Mouse (Mus musculus) forebrain, embryonic 10.5 days (tissue): ENCODE measurements around the gene Zfp740. TPM values are rescaled to one million over a fixed set of nuclear protein-coding genes. Genes with fewer than 3 reads are reported as not detected.

Experiments used
- DNase-seq: peaks from one replicate; pipeline ENCODE4 v3.0.0-alpha.2; 2017; ENCODE audit warnings: low spot score; ENCODE audit errors: extremely low spot score
- H3K27ac ChIP-seq: fragments of 300-500 bp; sonication (generic); 2 replicates; pipeline ENCODE4 v1.5.1; 2016; ENCODE audit warnings: mild to moderate bottlenecking
- H3K27me3 ChIP-seq: fragments of 300-500 bp; sonication (generic); 2 replicates; pipeline ENCODE4 v1.6.1; 2016; ENCODE audit warnings: mild to moderate bottlenecking; ENCODE audit not compliant: poor library complexity, severe bottlenecking
- H3K36me3 ChIP-seq: fragments of 300-500 bp; sonication (generic); replicated peaks from 2 replicates; pipeline ENCODE4 v1.6.1; 2016; ENCODE audit warnings: mild to moderate bottlenecking, moderate library complexity
- H3K4me1 ChIP-seq: fragments of 300-500 bp; sonication (generic); 2 replicates; pipeline ENCODE4 v1.6.1; 2016
- H3K4me3 ChIP-seq: fragments of 300-500 bp; sonication (generic); 2 replicates; pipeline ENCODE4 v1.5.1; 2016; ENCODE audit warnings: mild to moderate bottlenecking, moderate library complexity
- H3K9me3 ChIP-seq: fragments of 300-500 bp; sonication (generic); 2 replicates; pipeline ENCODE4 v1.6.1; 2016; ENCODE audit warnings: mild to moderate bottlenecking, moderate library complexity
- WGBS: fragments of 180-500 bp; shearing (Covaris S2); methylation state at CpG from one replicate; pipeline ENCODE4 v1.1.7; 2016; 5-methylcytosine and 5-hydroxymethylcytosine counted together
- polyA plus RNA-seq: library from polyadenylated mRNA; unstranded; fragments of >200 nt; fragmentation: Nextera tagmentation; extraction: Ambion mirVana; gene quantifications from 2 replicates; pipeline ENCODE4 v1.2.1, GENCODE M21; 2016

The Zfp740 gene
- polyA plus RNA-seq, 1 experiment from 2014 or later: 71.7 TPM

DNA sequence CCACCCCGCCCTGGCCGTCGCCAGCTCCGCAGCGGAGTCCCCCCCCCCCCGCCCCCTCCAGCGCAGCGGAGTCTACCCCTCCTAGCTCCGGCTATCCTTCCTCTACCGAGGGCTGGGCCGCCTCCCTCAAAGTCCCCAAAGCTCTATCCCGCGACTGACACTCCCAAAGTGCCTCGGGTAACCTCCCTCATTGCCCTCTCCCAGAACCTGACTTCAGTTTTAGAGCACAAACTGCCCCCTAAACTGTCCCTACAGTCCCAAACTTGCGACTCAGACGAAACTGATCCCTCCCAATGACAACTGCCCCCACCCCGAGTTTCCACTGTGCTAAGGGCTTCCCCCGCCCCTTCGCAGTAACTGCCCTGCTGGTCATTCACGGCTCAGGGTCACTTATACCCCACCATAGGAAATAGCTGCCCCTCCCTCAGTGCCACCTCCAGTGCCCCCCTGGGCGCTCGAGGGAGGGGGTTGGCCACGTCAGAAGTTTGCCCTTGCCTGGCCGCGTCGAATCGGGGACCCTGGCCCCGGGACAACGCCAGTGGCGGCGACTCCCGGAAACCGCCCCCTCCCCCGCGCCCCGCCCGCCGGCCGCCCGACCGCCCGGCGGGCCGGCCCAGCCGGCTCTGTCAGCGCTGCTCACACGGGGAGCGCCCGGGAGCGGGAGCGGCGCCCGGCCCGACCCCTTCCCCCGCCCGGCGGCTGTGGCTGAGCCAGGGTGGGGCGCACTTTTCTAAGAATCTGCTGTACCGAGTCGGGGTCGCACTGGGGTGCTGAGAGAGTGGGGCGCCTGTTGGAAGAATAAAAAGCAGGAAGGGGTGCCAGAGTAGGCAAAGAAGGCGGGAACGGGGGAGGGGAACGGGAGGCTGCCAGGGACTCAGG, 44.4 kb downstream of the Zfp740 start:
- WGBS: under 1% methylated on average over 65 of the region's 65 CpGs

DNA sequence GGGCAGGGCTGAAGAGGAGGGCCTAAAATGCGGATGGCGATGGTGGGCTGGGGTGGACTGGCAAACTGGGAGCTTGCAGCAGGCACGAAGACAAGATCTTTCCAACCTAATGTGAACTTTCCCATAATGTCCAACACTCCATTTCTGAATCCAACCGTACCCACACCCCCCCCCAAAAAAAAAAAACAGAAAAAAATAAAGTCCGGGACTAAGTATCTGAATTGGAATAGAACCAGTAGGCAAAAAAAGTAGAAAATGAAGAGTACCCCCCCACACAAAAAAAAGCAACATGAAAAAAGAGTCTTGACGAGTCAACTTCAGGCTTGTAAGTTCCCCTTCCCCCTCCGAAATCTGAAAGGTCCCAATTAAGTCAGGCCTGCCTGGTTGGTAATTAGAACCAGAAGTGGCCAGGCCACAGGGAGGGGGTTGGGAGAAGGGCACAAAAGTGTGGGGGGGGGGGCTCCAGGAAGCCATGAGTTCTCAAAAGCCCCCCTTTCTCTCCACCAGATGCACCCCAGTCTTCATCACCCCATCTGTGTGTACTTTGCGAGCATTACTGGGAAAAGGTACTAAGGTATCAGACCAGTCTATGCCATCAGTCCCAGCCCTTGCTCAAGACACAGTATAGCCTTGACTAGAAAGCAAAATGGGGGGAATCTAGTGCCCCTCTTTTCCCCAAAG, 45.2 kb downstream of the Zfp740 start:
- Histone ChIP-seq H3K9me3 (no peaks in the 10 kb centered on the region), H3K4me3 (peak overlapping the region; percentile 69), H3K27me3 (peaks cover 89% of the 10 kb centered on the region), H3K4me1 (peaks cover 94% of the 10 kb centered on the region), H3K36me3 (peaks cover 4% of the 10 kb centered on the region; the same call in 1 of the 2 replicates), H3K27ac (peak overlapping the region; percentile 87)
- WGBS: 5% methylated on average over 8 of the region's 8 CpGs
- no peak for DNase-seq

More for the DNA sequence above, 44.4 kb downstream of the Zfp740 start:
- peaks cover 96% of the 10 kb centered on the region for H3K27me3 ChIP-seq
- H3K27ac ChIP-seq: peak overlapping the region; percentile 87
- H3K4me1 ChIP-seq: peaks cover 100% of the 10 kb centered on the region
- H3K36me3 ChIP-seq: peaks cover 3% of the 10 kb centered on the region; the same call in 1 of the 2 replicates
- H3K9me3 ChIP-seq: no peaks in the 10 kb centered on the region
- H3K4me3 ChIP-seq: peak overlapping the region; percentile 69
- peak; percentile 63 for DNase-seq

- Histone ChIP-seq H3K4me1 (peaks cover 89% of the 10 kb centered on the region), H3K27me3 (peaks cover 84% of the 10 kb centered on the region), H3K4me3 (peak overlapping the region; percentile 69), H3K36me3 (peaks cover 4% of the 10 kb centered on the region; the same call in 1 of the 2 replicates), H3K27ac (peak overlapping the region; percentile 87), H3K9me3 (no peaks in the 10 kb centered on the region)
- WGBS: 0% methylated on average over 3 of the region's 3 CpGs
- no peak for DNase-seq
These were observed 45.8 kb downstream of the Zfp740 start for GRCm38 (mm10) chr15:102248812-102249191.

- peak overlapping the region; percentile 69 for H3K4me3 ChIP-seq
- H3K36me3 ChIP-seq: peaks cover 4% of the 10 kb centered on the region; the same call in 1 of the 2 replicates
- peak overlapping the region; percentile 87 for H3K27ac ChIP-seq
- 2% methylated on average over 13 of the region's 13 CpGs for WGBS
- peaks cover 86% of the 10 kb centered on the region for H3K4me1 ChIP-seq
- DNase-seq: no peak
- H3K9me3 ChIP-seq: no peaks in the 10 kb centered on the region
- H3K27me3 ChIP-seq: peaks cover 84% of the 10 kb centered on the region
These were observed 46.2 kb downstream of the Zfp740 start for GRCm38 (mm10) chr15:102249251-102249691.

DNA sequence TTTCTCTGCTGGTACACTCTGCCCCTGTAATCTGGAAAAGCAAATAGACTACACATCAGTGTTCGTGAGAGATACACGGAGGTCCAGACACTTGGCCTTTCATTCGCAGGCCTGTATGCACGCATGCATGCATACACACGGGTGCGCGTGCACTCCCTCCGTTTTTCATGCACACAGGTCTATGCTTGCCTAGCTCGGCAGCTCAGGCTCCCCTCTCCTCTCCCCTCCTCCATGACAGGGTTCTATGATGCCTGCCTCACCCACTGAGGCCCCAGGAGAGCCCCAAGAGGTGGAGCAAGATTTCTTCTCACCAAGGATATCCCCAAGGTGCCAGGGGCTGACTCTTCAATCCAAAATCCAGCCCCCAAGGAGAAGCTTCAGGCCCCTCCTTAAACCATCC, 46.9 kb downstream of the Zfp740 start:
- peak overlapping the region; percentile 87 for H3K27ac ChIP-seq
- peaks cover 83% of the 10 kb centered on the region for H3K27me3 ChIP-seq
- H3K4me1 ChIP-seq: peaks cover 83% of the 10 kb centered on the region
- 41% methylated on average over 9 of the region's 9 CpGs for WGBS
- H3K4me3 ChIP-seq: peak overlapping the region; percentile 69
- peaks cover 4% of the 10 kb centered on the region; the same call in 1 of the 2 replicates for H3K36me3 ChIP-seq
- DNase-seq: no peak
- H3K9me3 ChIP-seq: no peaks in the 10 kb centered on the region

DNA sequence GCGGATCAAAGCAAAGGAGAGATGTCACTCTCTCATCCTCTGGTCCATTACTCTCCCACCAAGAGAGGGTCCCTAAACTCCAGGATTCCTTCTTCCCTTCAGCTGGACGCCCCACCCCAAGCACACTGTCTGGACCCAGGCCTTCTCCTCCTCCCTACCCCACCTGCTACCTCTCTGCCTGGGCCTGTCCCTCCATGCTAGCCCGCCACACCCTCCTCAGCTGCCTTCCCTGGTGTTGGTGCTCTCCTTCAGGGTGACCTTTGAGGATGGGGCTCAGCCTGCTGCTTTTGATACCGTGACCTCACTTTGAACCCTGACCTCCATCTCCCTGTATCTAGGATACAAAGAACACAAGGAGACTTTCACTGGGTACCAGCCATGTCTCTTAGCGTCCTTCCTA, 47.5 kb downstream of the Zfp740 start:
- H3K4me3 ChIP-seq: peak overlapping the region; percentile 69; the same call in 1 of the 2 replicates
- no peak for DNase-seq
- peaks cover 83% of the 10 kb centered on the region for H3K4me1 ChIP-seq
- 62% methylated on average over 5 of the region's 5 CpGs for WGBS
- peaks cover 83% of the 10 kb centered on the region for H3K27me3 ChIP-seq
- H3K36me3 ChIP-seq: peaks cover 4% of the 10 kb centered on the region; the same call in 1 of the 2 replicates
- H3K9me3 ChIP-seq: no peaks in the 10 kb centered on the region
- H3K27ac ChIP-seq: peak overlapping the region; percentile 87; the same call in 1 of the 2 replicates

- H3K4me1 ChIP-seq: peaks cover 79% of the 10 kb centered on the region
- H3K27me3 ChIP-seq: peaks cover 80% of the 10 kb centered on the region
- H3K4me3 ChIP-seq: peak overlapping the region; percentile 67
- no peaks in the 10 kb centered on the region for H3K9me3 ChIP-seq
- H3K36me3 ChIP-seq: peaks cover 4% of the 10 kb centered on the region; the same call in 1 of the 2 replicates
- no peak for DNase-seq
- WGBS: 42% methylated on average over 14 of the region's 14 CpGs
- peak overlapping the region; percentile 86 for H3K27ac ChIP-seq
These were observed 52.7 kb downstream of the Zfp740 start for GRCm38 (mm10) chr15:102255547-102256255.

DNA sequence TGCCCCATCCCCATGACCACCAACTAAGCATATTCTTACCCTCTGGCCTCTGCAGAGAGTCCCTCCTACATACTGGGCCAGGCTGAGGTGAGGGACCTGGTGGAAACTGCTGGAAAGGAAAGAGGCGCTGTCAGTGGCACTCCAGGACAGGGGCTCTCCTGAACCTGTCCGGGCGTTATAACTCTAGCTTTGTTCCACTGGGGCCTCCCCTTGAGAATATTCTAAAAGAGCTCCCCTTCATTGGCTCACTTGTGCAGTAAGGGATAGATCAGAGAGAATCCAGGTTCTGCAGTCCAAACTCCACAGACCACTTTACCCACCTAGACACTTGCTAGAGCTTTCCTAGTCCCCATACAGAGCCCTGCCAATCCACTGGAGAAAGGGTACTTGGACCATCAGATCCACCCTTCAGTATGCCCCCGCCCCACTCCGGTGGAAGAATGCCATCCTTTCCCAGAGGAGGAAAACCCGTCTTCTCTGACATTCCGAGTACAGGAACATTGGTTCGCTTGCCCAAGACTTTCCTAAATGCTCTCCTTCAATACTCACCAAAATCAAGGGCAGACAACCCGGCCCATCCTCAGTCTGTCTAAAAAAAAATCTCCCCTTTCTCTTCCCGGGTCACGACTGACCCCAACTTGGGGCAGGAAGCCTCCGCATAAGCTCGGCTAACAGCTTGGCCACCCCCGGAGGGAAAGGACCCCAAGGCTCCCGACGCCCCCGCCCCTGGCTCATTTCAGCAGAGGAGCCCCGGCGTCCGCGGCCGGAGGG, 53.6 kb downstream of the Zfp740 start:
- 7% methylated on average over 22 of the region's 22 CpGs for WGBS
- Histone ChIP-seq H3K4me3 (peak overlapping the region; percentile 67), H3K9me3 (no peaks in the 10 kb centered on the region), H3K4me1 (peaks cover 70% of the 10 kb centered on the region), H3K27ac (peak overlapping the region; percentile 86), H3K27me3 (peaks cover 71% of the 10 kb centered on the region), H3K36me3 (peaks cover 4% of the 10 kb centered on the region; the same call in 1 of the 2 replicates)
- no peak for DNase-seq

- Histone ChIP-seq H3K4me3 (peak within 1 kb of the TSS; percentile 67), H3K27me3 (peaks cover 66% of the 10 kb centered on the region), H3K4me1 (peaks cover 61% of the 10 kb centered on the region), H3K36me3 (0 out of 2 replicates have a peak, but pooled peaks cover 2% of the 10 kb centered on the region), H3K9me3 (no peaks in the 10 kb centered on the region), H3K27ac (peak within 1 kb of the TSS; percentile 86)
- DNase-seq: no peak
- 2% methylated on average over 45 of the region's 46 CpGs for WGBS
These were observed 54.4 kb downstream of the Zfp740 start, which contains the start of gene Rarg for GRCm38 (mm10) chr15:102257202-102258075. TSS of gene Rarg (minus strand) at chr15:102257517.

- peak overlapping the region; percentile 67 for H3K4me3 ChIP-seq
- 3% methylated on average over 12 of the region's 12 CpGs for WGBS
- H3K9me3 ChIP-seq: no peaks in the 10 kb centered on the region
- H3K4me1 ChIP-seq: peaks cover 59% of the 10 kb centered on the region
- peaks cover 68% of the 10 kb centered on the region for H3K27me3 ChIP-seq
- no peak for DNase-seq
- H3K36me3 ChIP-seq: no peaks in the 10 kb centered on the region
- H3K27ac ChIP-seq: peak overlapping the region; percentile 86
These were observed 55.0 kb downstream of the Zfp740 start for GRCm38 (mm10) chr15:102258076-102258470.
